Mouse (Mus musculus) left cerebral cortex, postnatal 14 days (tissue): ENCODE results near the gene Kcnk13. TPM values are rescaled to one million over a fixed set of nuclear protein-coding genes. Genes with fewer than 3 reads are reported as not detected.

Experiments
- DNase-seq, 2 experiments: peaks; one replicate each; pipeline ENCODE4 v3.0.0; 2021 to 2022; ENCODE audit warnings: low spot score in 2 of 2, mixed read lengths in 1 of 2
- intact Hi-C: fragments of 180-260 bp; cut with DNase I; formaldehyde crosslinking; loops from one replicate; pipeline ENCODE4 v1.15.1; 2025
- total RNA-seq, 2 experiments: library from RNA; stranded (reverse); gene quantifications; 2 replicates each; pipeline ENCODE4 v1.2.3; 2021

Kcnk13 gene
- total RNA-seq, 2 experiments from 2014 or later, result 4.8 to 6.4 TPM

GRCm38 (mm10) chr12:100065109-100065508 lies 100.8 kb downstream of the Kcnk13 start:
- intact Hi-C loops, result no loop called here
- peak in 1 of 2 experiments; percentile 20 for DNase-seq

GRCm38 (mm10) chr12:100067477-100067876 lies 103.2 kb downstream of the Kcnk13 start:
- intact Hi-C loops, result no loop called here
- DNase-seq, result peak in 1 of 2 experiments; percentile 23

- intact Hi-C loops, result no loop called here
- DNase-seq, result no peak
These were observed 108.9 kb downstream of the Kcnk13 start for GRCm38 (mm10) chr12:100073201-100073672.

GRCm38 (mm10) chr12:100075715-100076114 lies 111.4 kb downstream of the Kcnk13 start:
- DNase-seq, result no peak
- intact Hi-C loops, result no loop called here

- DNase-seq, result no peak
- intact Hi-C loops, result no loop called here
These were observed 115.5 kb downstream of the Kcnk13 start for GRCm38 (mm10) chr12:100079636-100080286.

GRCm38 (mm10) chr12:100088026-100088425 lies 123.7 kb downstream of the Kcnk13 start:
- intact Hi-C loops, result no loop called here
- DNase-seq, result no peak

GRCm38 (mm10) chr12:100089265-100089664 lies 125.0 kb downstream of the Kcnk13 start:
- intact Hi-C loops, result no loop called here
- no peak for DNase-seq

GRCm38 (mm10) chr12:100090750-100091149 lies 126.5 kb downstream of the Kcnk13 start:
- intact Hi-C loops, result no loop called here
- no peak for DNase-seq

- no peak for DNase-seq
- intact Hi-C loops, result no loop called here
These were observed 128.7 kb downstream of the Kcnk13 start for GRCm38 (mm10) chr12:100093046-100093445.

- DNase-seq, result peak in 1 of 2 experiments; percentile 33
- intact Hi-C loops, result loop anchor here (10.0 kb wide), 1 partner anchor 1015 kb away; no protein-coding TSS in a partner anchor
These were observed 135.8 kb downstream of the Kcnk13 start for GRCm38 (mm10) chr12:100099971-100100706.

GRCm38 (mm10) chr12:100100707-100101030 lies 136.4 kb downstream of the Kcnk13 start:
- DNase-seq, result no peak
- intact Hi-C loops, result loop anchor here (10.0 kb wide), 1 partner anchor 1016 kb away; no protein-coding TSS in a partner anchor

- intact Hi-C loops, result loop anchor here (10.0 kb wide), 1 partner anchor 1017 kb away; no protein-coding TSS in a partner anchor
- DNase-seq, result no peak
These were observed 137.4 kb downstream of the Kcnk13 start for GRCm38 (mm10) chr12:100101651-100102050.

GRCm38 (mm10) chr12:100104530-100104929 lies 140.2 kb downstream of the Kcnk13 start:
- no peak for DNase-seq
- intact Hi-C loops, result loop anchor here (10.0 kb wide), 1 partner anchor 1020 kb away; no protein-coding TSS in a partner anchor

GRCm38 (mm10) chr12:100106275-100106895 lies 142.1 kb downstream of the Kcnk13 start:
- intact Hi-C loops, result loop anchor here (2.0 to 10.0 kb wide), 4 partner anchors 139 to 1022 kb away; no protein-coding TSS in a partner anchor
- peak; percentile 86 to 89 for DNase-seq

GRCm38 (mm10) chr12:100107436-100107835 lies 143.1 kb downstream of the Kcnk13 start:
- intact Hi-C loops, result loop anchor here (2.0 to 10.0 kb wide), 4 partner anchors 140 to 1023 kb away; no protein-coding TSS in a partner anchor
- no peak for DNase-seq

- intact Hi-C loops, result loop anchor here (5.0 to 10.0 kb wide), 3 partner anchors 143 to 1025 kb away; no protein-coding TSS in a partner anchor
- DNase-seq, result peak; percentile 83 to 88
These were observed 145.8 kb downstream of the Kcnk13 start, which contains the start of gene Psmc1 for GRCm38 (mm10) chr12:100109986-100110696. Psmc1 (plus strand) TSS chr12:100110154.
